Mouse (Mus musculus): ENCODE results near the gene Diaph3. TPM values are rescaled to one million over a fixed set of nuclear protein-coding genes. Genes with fewer than 3 reads are reported as not detected.

Gene Diaph3
- polyA plus RNA-seq, 1 experiment from 2014 or later: 19.2 TPM

- Histone ChIP-seq H3K4me1 (no peaks in the 10 kb centered on the region), H3K9me3 (no peaks in the 10 kb centered on the region), H3K4me3 (no peak overlapping the region), H3K36me3 (no peaks in the 10 kb centered on the region), H3K9ac (no peak overlapping the region), H3K27ac (no peak overlapping the region), H3K4me2 (no peak overlapping the region), H3K27me3 (no peaks in the 10 kb centered on the region)
- WGBS: 90% methylated on average over 2 of the region's 2 CpGs
- no peak for ATAC-seq (ENCODE audit: borderline replicate concordance, extremely low read depth, low FRiP score, low TSS enrichment)
Observed at GRCm38 (mm10) chr14:87075021-87075531, 66.0 kb downstream of the Diaph3 start.

- no peak for ATAC-seq (ENCODE audit: borderline replicate concordance, extremely low read depth, low FRiP score, low TSS enrichment)
- H3K9ac ChIP-seq: no peak overlapping the region
- 96% methylated on average over 4 of the region's 4 CpGs for WGBS
Observed at GRCm38 (mm10) chr14:87064281-87064680, 76.8 kb downstream of the Diaph3 start.

GRCm38 (mm10) chr14:87056169-87056568 lies 84.9 kb downstream of the Diaph3 start:
- H3K4me2 ChIP-seq: no peak overlapping the region
- H3K27me3 ChIP-seq: no peaks in the 10 kb centered on the region
- WGBS: 95% methylated on average over 2 of the region's 2 CpGs
- no peak overlapping the region for H3K4me3 ChIP-seq
- no peak overlapping the region for H3K9ac ChIP-seq
- no peak overlapping the region for H3K27ac ChIP-seq
- no peak for ATAC-seq (ENCODE audit: borderline replicate concordance, extremely low read depth, low FRiP score, low TSS enrichment)
- H3K4me1 ChIP-seq: no peaks in the 10 kb centered on the region
- no peaks in the 10 kb centered on the region for H3K36me3 ChIP-seq
- no peaks in the 10 kb centered on the region for H3K9me3 ChIP-seq

More at GRCm38 (mm10) chr14:87064281-87064680, 76.8 kb downstream of the Diaph3 start:
- H3K27me3 ChIP-seq: no peaks in the 10 kb centered on the region
- no peak overlapping the region for H3K4me2 ChIP-seq
- peaks cover 3% of the 10 kb centered on the region; the same call in 1 of the 2 replicates for H3K36me3 ChIP-seq
- no peak overlapping the region for H3K4me3 ChIP-seq
- no peaks in the 10 kb centered on the region for H3K9me3 ChIP-seq
- H3K4me1 ChIP-seq: no peaks in the 10 kb centered on the region
- no peak overlapping the region for H3K27ac ChIP-seq

GRCm38 (mm10) chr14:87051187-87051586 lies 89.8 kb downstream of the Diaph3 start:
- WGBS: 65% methylated on average over 5 of the region's 5 CpGs

GRCm38 (mm10) chr14:87044401-87044806 lies 96.6 kb downstream of the Diaph3 start:
- no peaks in the 10 kb centered on the region for H3K27me3 ChIP-seq
- no peak for ATAC-seq (ENCODE audit: borderline replicate concordance, extremely low read depth, low FRiP score, low TSS enrichment)
- H3K4me3 ChIP-seq: no peak overlapping the region
- no peak overlapping the region for H3K4me2 ChIP-seq
- H3K9me3 ChIP-seq: no peaks in the 10 kb centered on the region
- no peaks in the 10 kb centered on the region for H3K36me3 ChIP-seq
- H3K4me1 ChIP-seq: no peaks in the 10 kb centered on the region
- H3K9ac ChIP-seq: no peak overlapping the region
- H3K27ac ChIP-seq: no peak overlapping the region
- WGBS: 33% methylated on average over 5 of the region's 5 CpGs

More at GRCm38 (mm10) chr14:87051187-87051586, 89.8 kb downstream of the Diaph3 start:
- Histone ChIP-seq H3K4me1 (no peaks in the 10 kb centered on the region), H3K9me3 (no peaks in the 10 kb centered on the region), H3K4me3 (no peak overlapping the region), H3K27me3 (no peaks in the 10 kb centered on the region), H3K36me3 (no peaks in the 10 kb centered on the region), H3K4me2 (no peak overlapping the region), H3K9ac (no peak overlapping the region), H3K27ac (no peak overlapping the region)
- ATAC-seq (ENCODE audit: borderline replicate concordance, extremely low read depth, low FRiP score, low TSS enrichment): no peak

GRCm38 (mm10) chr14:87020240-87020639 lies 120.8 kb downstream of the Diaph3 start:
- ATAC-seq (ENCODE audit: borderline replicate concordance, extremely low read depth, low FRiP score, low TSS enrichment): no peak
- WGBS: 78% methylated on average over 10 of the region's 10 CpGs
- Histone ChIP-seq H3K4me1 (no peaks in the 10 kb centered on the region), H3K9me3 (no peaks in the 10 kb centered on the region), H3K4me3 (no peak overlapping the region), H3K27me3 (no peaks in the 10 kb centered on the region), H3K36me3 (no peaks in the 10 kb centered on the region), H3K4me2 (no peak overlapping the region), H3K27ac (no peak overlapping the region), H3K9ac (no peak overlapping the region)

GRCm38 (mm10) chr14:87019687-87020086 lies 121.3 kb downstream of the Diaph3 start:
- Histone ChIP-seq H3K4me1 (no peaks in the 10 kb centered on the region), H3K27me3 (no peaks in the 10 kb centered on the region), H3K4me2 (no peak overlapping the region), H3K9me3 (no peaks in the 10 kb centered on the region), H3K36me3 (no peaks in the 10 kb centered on the region), H3K27ac (no peak overlapping the region), H3K4me3 (no peak overlapping the region), H3K9ac (no peak overlapping the region)
- ATAC-seq (ENCODE audit: borderline replicate concordance, extremely low read depth, low FRiP score, low TSS enrichment): peak; percentile 91
- WGBS: 64% methylated on average over 3 of the region's 3 CpGs

GRCm38 (mm10) chr14:86997318-86997717 lies 143.7 kb downstream of the Diaph3 start:
- WGBS: 48% methylated on average over 4 of the region's 4 CpGs

GRCm38 (mm10) chr14:86951169-86951568 lies 189.9 kb downstream of the Diaph3 start:
- H3K27ac ChIP-seq: no peak overlapping the region
- WGBS: 53% methylated on average over 1 of the region's 1 CpGs
- no peak overlapping the region for H3K9ac ChIP-seq
- H3K4me3 ChIP-seq: no peak overlapping the region
- ATAC-seq (ENCODE audit: borderline replicate concordance, extremely low read depth, low FRiP score, low TSS enrichment): no peak
- H3K4me2 ChIP-seq: no peak overlapping the region
- no peaks in the 10 kb centered on the region for H3K27me3 ChIP-seq
- H3K4me1 ChIP-seq: no peaks in the 10 kb centered on the region
- no peaks in the 10 kb centered on the region for H3K36me3 ChIP-seq
- H3K9me3 ChIP-seq: no peaks in the 10 kb centered on the region

More at GRCm38 (mm10) chr14:86997318-86997717, 143.7 kb downstream of the Diaph3 start:
- no peaks in the 10 kb centered on the region for H3K4me1 ChIP-seq
- no peaks in the 10 kb centered on the region for H3K36me3 ChIP-seq
- no peaks in the 10 kb centered on the region for H3K27me3 ChIP-seq
- ATAC-seq (ENCODE audit: borderline replicate concordance, extremely low read depth, low FRiP score, low TSS enrichment): no peak
- H3K4me3 ChIP-seq: no peak overlapping the region
- H3K4me2 ChIP-seq: no peak overlapping the region
- no peak overlapping the region for H3K27ac ChIP-seq
- H3K9me3 ChIP-seq: no peaks in the 10 kb centered on the region
- H3K9ac ChIP-seq: no peak overlapping the region

GRCm38 (mm10) chr14:86937953-86938352 lies 203.1 kb downstream of the Diaph3 start:
- H3K27ac ChIP-seq: no peak overlapping the region
- H3K36me3 ChIP-seq: no peaks in the 10 kb centered on the region
- ATAC-seq (ENCODE audit: borderline replicate concordance, extremely low read depth, low FRiP score, low TSS enrichment): no peak
- no peak overlapping the region for H3K4me2 ChIP-seq
- no peak overlapping the region for H3K9ac ChIP-seq
- H3K4me1 ChIP-seq: no peaks in the 10 kb centered on the region
- H3K9me3 ChIP-seq: no peaks in the 10 kb centered on the region
- H3K27me3 ChIP-seq: no peaks in the 10 kb centered on the region
- 79% methylated on average over 2 of the region's 2 CpGs for WGBS
- H3K4me3 ChIP-seq: no peak overlapping the region

- 71% methylated on average over 3 of the region's 3 CpGs for WGBS
- H3K9me3 ChIP-seq: no peaks in the 10 kb centered on the region
- H3K9ac ChIP-seq: no peak overlapping the region
- no peaks in the 10 kb centered on the region for H3K36me3 ChIP-seq
- H3K4me2 ChIP-seq: no peak overlapping the region
- H3K4me1 ChIP-seq: no peaks in the 10 kb centered on the region
- H3K27me3 ChIP-seq: no peaks in the 10 kb centered on the region
- ATAC-seq (ENCODE audit: borderline replicate concordance, extremely low read depth, low FRiP score, low TSS enrichment): no peak
- H3K27ac ChIP-seq: no peak overlapping the region
- no peak overlapping the region for H3K4me3 ChIP-seq
Observed at GRCm38 (mm10) chr14:86936424-86936823, 204.6 kb downstream of the Diaph3 start.

- WGBS: 80% methylated on average over 4 of the region's 4 CpGs
- ATAC-seq (ENCODE audit: borderline replicate concordance, extremely low read depth, low FRiP score, low TSS enrichment): no peak
- no peaks in the 10 kb centered on the region for H3K4me1 ChIP-seq
- H3K27ac ChIP-seq: no peak overlapping the region
- no peaks in the 10 kb centered on the region for H3K27me3 ChIP-seq
- H3K4me3 ChIP-seq: no peak overlapping the region
- no peak overlapping the region for H3K9ac ChIP-seq
- H3K4me2 ChIP-seq: no peak overlapping the region
- no peaks in the 10 kb centered on the region for H3K36me3 ChIP-seq
- no peaks in the 10 kb centered on the region for H3K9me3 ChIP-seq
Observed at GRCm38 (mm10) chr14:86930763-86931162, 210.3 kb downstream of the Diaph3 start.

GRCm38 (mm10) chr14:86926827-86927226 lies 214.2 kb downstream of the Diaph3 start:
- WGBS: 93% methylated on average over 7 of the region's 7 CpGs
- Histone ChIP-seq H3K4me1 (no peaks in the 10 kb centered on the region), H3K9me3 (no peaks in the 10 kb centered on the region), H3K27me3 (no peaks in the 10 kb centered on the region), H3K9ac (no peak overlapping the region), H3K4me2 (no peak overlapping the region), H3K4me3 (no peak overlapping the region), H3K36me3 (no peaks in the 10 kb centered on the region), H3K27ac (no peak overlapping the region)
- no peak for ATAC-seq (ENCODE audit: borderline replicate concordance, extremely low read depth, low FRiP score, low TSS enrichment)

Measured in lung, embryonic 15.5 days (tissue).